Comparison of ENCODE assay signal across 9 mouse cellular contexts in the genomic region with DNA sequence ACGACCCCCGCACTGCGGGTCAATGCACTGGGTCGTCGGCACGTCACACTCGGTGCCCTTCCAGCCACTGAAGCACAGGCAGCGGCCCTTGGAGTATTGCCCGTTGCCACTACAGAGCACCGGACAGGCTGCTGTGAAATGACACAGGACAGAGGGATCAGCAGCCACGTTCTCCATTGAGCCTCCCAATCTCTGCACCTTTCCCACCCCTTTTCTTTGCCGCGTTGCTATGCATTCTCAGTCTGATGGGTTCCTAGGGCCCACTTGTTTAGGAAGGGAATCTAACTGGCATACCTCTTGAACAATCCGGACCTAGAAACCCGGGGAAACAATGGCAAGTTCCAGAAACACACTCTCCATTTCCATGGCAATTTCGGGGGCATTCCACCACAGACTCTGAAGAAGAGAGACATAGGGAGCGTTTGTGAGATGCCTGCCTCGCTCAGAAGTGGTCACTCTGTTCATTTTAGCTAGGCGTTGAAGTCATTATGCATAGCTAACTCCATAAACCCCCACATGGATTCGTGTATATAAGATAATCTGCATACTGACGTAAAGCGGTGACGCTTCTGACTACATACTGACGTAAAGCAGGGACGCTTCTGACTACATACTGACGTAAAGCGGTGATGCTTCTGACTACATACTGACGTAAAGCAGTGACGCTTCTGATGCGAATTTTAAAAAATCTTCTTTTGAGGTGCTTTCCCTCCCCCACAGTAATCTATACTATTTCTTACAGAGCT.
DNase-seq lines count a peak whose midpoint lies in the region; ATAC-seq lines count a peak whose summit lies in the region.
"Had no signal": no experiment of that assay in that cellular context is flagged by ENCODE, and none has a peak within 500 bp of the region (broad histone marks: within the 10 kb centered on the region; RNA-seq: fewer than 3 reads in every experiment).

No protein-coding gene starts in this region.

- no peak for ATAC-seq in cerebellum, adult (ENCODE audit: insufficient number of reproducible peaks, low FRiP score, low TSS enrichment)
- peak; percentile 79 for ATAC-seq in hindbrain, embryonic 13.5 days (ENCODE audit: low FRiP score)
- ATAC-seq in neural tube, embryonic 11.5 days (ENCODE audit: insufficient read depth, low FRiP score, low TSS enrichment), result peak; percentile 52
- ATAC-seq in CD4-positive, CD25-positive, alpha-beta regulatory T cell, adult 4 months, result no peak

- peak overlapping the region; percentile 50 for H3K4me2 ChIP-seq in hindbrain, embryonic 13.5 days
- H3K4me2 ChIP-seq in neural tube, embryonic 11.5 days (ENCODE audit: low read depth), result no peak overlapping the region
- H3K4me2 ChIP-seq: liver, embryonic 15.5 days had no signal

- H3K9me3 ChIP-seq in hindbrain, embryonic 13.5 days, result no peaks in the 10 kb centered on the region
- H3K9me3 ChIP-seq in neural tube, embryonic 11.5 days (ENCODE audit: control insufficient read depth, low read length), result no peaks in the 10 kb centered on the region
- H3K9me3 ChIP-seq: liver, embryonic 15.5 days had no signal

- no peaks in the 10 kb centered on the region for H3K27me3 ChIP-seq in hindbrain, embryonic 13.5 days
- H3K27me3 ChIP-seq in neural tube, embryonic 11.5 days (ENCODE audit: control insufficient read depth, insufficient read depth, low read length), result no peaks in the 10 kb centered on the region
- H3K27me3 ChIP-seq: liver, embryonic 15.5 days had no signal

- peak overlapping the region; percentile 18 for H3K4me3 ChIP-seq in hindbrain, embryonic 13.5 days
- H3K4me3 ChIP-seq in neural tube, embryonic 11.5 days (ENCODE audit: low read depth, low read length), result no peak overlapping the region
- H3K4me3 ChIP-seq: liver, embryonic 15.5 days had no signal

- 0 out of 2 replicates have a peak overlapping the region, but pooled peaks have one; percentile 40 for H3K9ac ChIP-seq in hindbrain, embryonic 13.5 days
- H3K9ac ChIP-seq in neural tube, embryonic 11.5 days (ENCODE audit: low read length), result no peak overlapping the region
- H3K9ac ChIP-seq: liver, embryonic 15.5 days had no signal

- peak; percentile 5 to 9 for DNase-seq in cerebellum, postnatal 25 days
- peak; percentile 58 for DNase-seq in embryo, embryonic 11 days
- DNase-seq in neural tube, embryonic 11.5 days (ENCODE audit: low spot score), result peak; percentile 58
- no peak for DNase-seq in thymus, postnatal 10 days (ENCODE audit: low spot score in 2 of 2)
- DNase-seq in thymus, postnatal 14 days, result no peak

- WGBS in hindbrain, embryonic 13.5 days, result 41% methylated on average over 30 of the region's 30 CpGs
- 68% methylated on average over 30 of the region's 30 CpGs for WGBS in neural tube, embryonic 11.5 days

- peak overlapping the region; percentile 69 for H3K27ac ChIP-seq in hindbrain, embryonic 13.5 days
- H3K27ac ChIP-seq in neural tube, embryonic 11.5 days (ENCODE audit: low read depth, low read length), result peak overlapping the region; percentile 69; the same call in 1 of the 2 replicates
- H3K27ac ChIP-seq: liver, embryonic 15.5 days had no signal

- H3K36me3 ChIP-seq in hindbrain, embryonic 13.5 days, result no peaks in the 10 kb centered on the region
- H3K36me3 ChIP-seq in neural tube, embryonic 11.5 days (ENCODE audit: control insufficient read depth, insufficient read depth, low read length), result no peaks in the 10 kb centered on the region
- H3K36me3 ChIP-seq: liver, embryonic 15.5 days had no signal

- H3K4me1 ChIP-seq in hindbrain, embryonic 13.5 days (replicated peaks), result peaks cover 26% of the 10 kb centered on the region
- H3K4me1 ChIP-seq in neural tube, embryonic 11.5 days (ENCODE audit: control insufficient read depth, insufficient read depth, low read length), result no peaks in the 10 kb centered on the region; the same call in 1 of the 2 replicates
- H3K4me1 ChIP-seq: liver, embryonic 15.5 days had no signal

Comparison
In these comparisons a context has a peak if more than half of its experiments do, and no peak if none do; other contexts are left out.
1. DNase-seq: peak in cerebellum, postnatal 25 days (2 of 2), embryo, embryonic 11 days (single experiment) and neural tube, embryonic 11.5 days (single experiment); none in thymus, postnatal 10 days (0 of 2) and thymus, postnatal 14 days (single experiment).
2. ATAC-seq: peak in hindbrain, embryonic 13.5 days (single experiment) and neural tube, embryonic 11.5 days (single experiment); none in cerebellum, adult (single experiment) and CD4-positive, CD25-positive, alpha-beta regulatory T cell, adult 4 months (single experiment).